Mouse (Mus musculus): Measurements from ENCODE around the gene Neu1. TPM values are rescaled to one million over a fixed set of nuclear protein-coding genes. Genes with fewer than 3 reads are reported as not detected.

Neu1 gene
- polyA plus RNA-seq, 1 experiment, result 4.1 TPM

DNA sequence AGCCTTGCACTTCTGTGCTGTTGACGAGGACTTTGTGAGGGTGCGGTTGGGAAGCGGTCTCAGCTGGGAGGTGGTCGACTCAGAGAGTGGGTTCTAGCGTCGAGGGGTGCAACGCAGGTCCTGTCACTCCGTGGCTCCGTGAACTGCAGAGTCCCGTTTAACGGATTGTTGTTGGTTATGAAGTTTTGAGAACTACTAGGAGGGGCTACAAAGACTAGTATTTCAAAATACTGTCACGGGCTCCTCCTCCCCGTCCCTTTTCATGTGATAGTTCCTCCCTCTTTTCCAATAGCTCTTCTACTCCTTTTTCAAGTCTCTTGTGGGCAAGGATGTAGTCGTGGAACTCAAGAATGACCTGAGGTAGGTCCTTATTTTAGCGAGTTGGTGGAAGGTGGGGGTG, 51.3 kb downstream of the Neu1 start:
- TF ChIP-seq CTCF (IDR thresholded peaks at IDR 0.05; ENCODE audit: control insufficient read depth, insufficient read depth, insufficient replicate concordance, low read depth, low read length) (no peak), POLR2A (IDR thresholded peaks at IDR 0.05; ENCODE audit: control insufficient read depth, low read depth, low read length) (no peak)
- H3K4me3 ChIP-seq (ENCODE audit: control insufficient read depth, low read depth, low read length), result peak overlapping the region; percentile 83
- peak overlapping the region; percentile 92 for H3K27ac ChIP-seq (ENCODE audit: control insufficient read depth, insufficient read depth, low read depth, low read length)
- H3K27me3 ChIP-seq (ENCODE audit: control insufficient read depth, insufficient read depth, low read length), result no peaks in the 10 kb centered on the region
- H3K36me3 ChIP-seq (ENCODE audit: control insufficient read depth, insufficient read depth, low read length), result no peaks in the 10 kb centered on the region
- peaks cover 12% of the 10 kb centered on the region for H3K4me1 ChIP-seq (ENCODE audit: control insufficient read depth, insufficient read depth, low read length)

DNA sequence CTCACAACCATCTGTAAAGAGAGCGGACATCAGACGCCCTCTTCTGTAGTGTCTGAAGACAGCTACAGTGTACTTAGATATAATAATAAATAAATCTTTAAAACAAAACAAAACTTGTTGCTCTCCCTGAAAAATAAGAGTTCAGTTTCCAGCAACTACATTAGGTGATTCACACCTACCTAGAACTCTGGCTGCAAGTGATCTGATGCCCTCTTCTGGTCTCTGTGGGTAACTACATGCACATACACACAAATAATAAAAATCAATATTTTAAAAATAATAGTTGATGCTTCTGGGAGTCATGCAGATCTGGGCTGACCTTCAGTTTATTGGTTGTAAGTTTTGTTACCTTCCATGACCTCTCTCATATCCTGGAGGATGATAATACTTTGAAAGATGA, 53.2 kb downstream of the Neu1 start:
- no peak for TF ChIP-seq CTCF (IDR thresholded peaks at IDR 0.05; ENCODE audit: control insufficient read depth, insufficient read depth, insufficient replicate concordance, low read depth, low read length)
- no peak for TF ChIP-seq POLR2A (IDR thresholded peaks at IDR 0.05; ENCODE audit: control insufficient read depth, low read depth, low read length)
- H3K4me3 ChIP-seq (ENCODE audit: control insufficient read depth, low read depth, low read length), result no peak overlapping the region
- no peaks in the 10 kb centered on the region for H3K36me3 ChIP-seq (ENCODE audit: control insufficient read depth, insufficient read depth, low read length)

More for the DNA sequence above, 53.2 kb downstream of the Neu1 start:
- no peak overlapping the region for H3K27ac ChIP-seq (ENCODE audit: control insufficient read depth, insufficient read depth, low read depth, low read length)
- H3K4me1 ChIP-seq (ENCODE audit: control insufficient read depth, insufficient read depth, low read length), result peaks cover 2% of the 10 kb centered on the region; the same call in 1 of the 2 replicates
- no peaks in the 10 kb centered on the region for H3K27me3 ChIP-seq (ENCODE audit: control insufficient read depth, insufficient read depth, low read length)

Other genes with a start within 250 kb of the Neu1 start
- 15.0 and 17.6 TPM in 2 replicates for gene C4b, start 187.4 kb upstream of the Neu1 start, polyA plus RNA-seq (2012; rRNA removed)
- gene Cyp21a1, start 126.7 kb upstream of the Neu1 start, polyA plus RNA-seq (2012; rRNA removed), result 1.1 and 1.4 TPM in 2 replicates
- 41.3 and 46.3 TPM in 2 replicates for gene Stk19, start 94.3 kb upstream of the Neu1 start, polyA plus RNA-seq (2012; rRNA removed)
- 51.3 and 61.0 TPM in 2 replicates for gene Dxo, start 94.2 kb upstream of the Neu1 start, polyA plus RNA-seq (2012; rRNA removed)
- 137 and 142 TPM in 2 replicates for gene Skiv2l, start 81.0 kb upstream of the Neu1 start, polyA plus RNA-seq (2012; rRNA removed)
- gene Nelfe, start 80.9 kb upstream of the Neu1 start, polyA plus RNA-seq (2012; rRNA removed), result 173 and 180 TPM in 2 replicates
- 1.1 and 1.2 TPM in 2 replicates for gene Cfb, start 68.7 kb upstream of the Neu1 start, polyA plus RNA-seq (2012; rRNA removed)
- 4.0 and 4.7 TPM in 2 replicates for gene Zbtb12, start 51.8 kb upstream of the Neu1 start, polyA plus RNA-seq (2012; rRNA removed)
- gene Gm20547, start 49.2 kb upstream of the Neu1 start, polyA plus RNA-seq (2012; rRNA removed), result not detected in 2 replicates
- gene C2, start 33.0 kb upstream of the Neu1 start, polyA plus RNA-seq (2012; rRNA removed), result 14.8 and 15.3 TPM in 2 replicates
- gene Ehmt2, start 32.8 kb upstream of the Neu1 start, polyA plus RNA-seq (2012; rRNA removed), result 344 and 384 TPM in 2 replicates
- 0.52 and 2.2 TPM in 2 replicates for gene Slc44a4, start 16.8 kb upstream of the Neu1 start, polyA plus RNA-seq (2012; rRNA removed)
- 2.6 and 5.2 TPM in 2 replicates for gene Hspa1b, start 28.0 kb downstream of the Neu1 start, polyA plus RNA-seq (2012; rRNA removed)
- not detected in 2 replicates for gene Gm20481, start 38.7 kb downstream of the Neu1 start, polyA plus RNA-seq (2012; rRNA removed)
- 4.4 and 5.5 TPM in 2 replicates for gene Hspa1a, start 40.9 kb downstream of the Neu1 start, polyA plus RNA-seq (2012; rRNA removed)
- gene Hspa1l, start 41.5 kb downstream of the Neu1 start, polyA plus RNA-seq (2012; rRNA removed), result 718 and 731 TPM in 2 replicates
- gene Lsm2, start 50.6 kb downstream of the Neu1 start, polyA plus RNA-seq (2012; rRNA removed), result 480 and 579 TPM in 2 replicates
- gene Vars, start 69.7 kb downstream of the Neu1 start, polyA plus RNA-seq (2012; rRNA removed), result 261 and 309 TPM in 2 replicates
- 0.65 and 0.84 TPM in 2 replicates for gene Vwa7, start 85.3 kb downstream of the Neu1 start, polyA plus RNA-seq (2012; rRNA removed)
- 3.5 and 3.8 TPM in 2 replicates for gene Sapcd1, start 96.8 kb downstream of the Neu1 start, polyA plus RNA-seq (2012; rRNA removed)
- gene Msh5, start 115.5 kb downstream of the Neu1 start, polyA plus RNA-seq (2012; rRNA removed), result 19.3 and 20.4 TPM in 2 replicates
- 24.1 and 24.8 TPM in 2 replicates for gene Clic1, start 118.7 kb downstream of the Neu1 start, polyA plus RNA-seq (2012; rRNA removed)
- 11.1 and 14.4 TPM in 2 replicates for gene Ddah2, start 127.8 kb downstream of the Neu1 start, polyA plus RNA-seq (2012; rRNA removed)
- gene Ly6g6c, start 134.1 kb downstream of the Neu1 start, polyA plus RNA-seq (2012; rRNA removed), result 117 and 146 TPM in 2 replicates
- gene Mpig6b, start 134.9 kb downstream of the Neu1 start, polyA plus RNA-seq (2012; rRNA removed), result 3.4 and 3.7 TPM in 2 replicates
- gene Ly6g6e, start 145.6 kb downstream of the Neu1 start, polyA plus RNA-seq (2012; rRNA removed), result 0.78 and 0.95 TPM in 2 replicates
- gene Ly6g6d, start 146.8 kb downstream of the Neu1 start, polyA plus RNA-seq (2012; rRNA removed), result 0.85 and 0.99 TPM in 2 replicates
- gene Ly6g6f, start 154.4 kb downstream of the Neu1 start, polyA plus RNA-seq (2012; rRNA removed), result 1.1 and 1.2 TPM in 2 replicates
- gene Abhd16a, start 158.0 kb downstream of the Neu1 start, polyA plus RNA-seq (2012; rRNA removed), result 121 and 141 TPM in 2 replicates
- gene Ly6g5c, start 177.0 kb downstream of the Neu1 start, polyA plus RNA-seq (2012; rRNA removed), result 0.54 TPM in 1 of 2 replicates, not detected in the other
- 2.9 and 3.1 TPM in 2 replicates for gene Ly6g5b, start 184.2 kb downstream of the Neu1 start, polyA plus RNA-seq (2012; rRNA removed)
- gene Gpank1, start 190.2 kb downstream of the Neu1 start, polyA plus RNA-seq (2012; rRNA removed), result 70.0 and 73.6 TPM in 2 replicates
- gene Csnk2b, start 190.8 kb downstream of the Neu1 start, polyA plus RNA-seq (2012; rRNA removed), result 3,095 and 3,228 TPM in 2 replicates
- 0.91 and 2.5 TPM in 2 replicates for gene D17H6S53E, start 195.1 kb downstream of the Neu1 start, polyA plus RNA-seq (2012; rRNA removed)
- 0.41 and 0.48 TPM in 2 replicates for gene Apom, start 200.8 kb downstream of the Neu1 start, polyA plus RNA-seq (2012; rRNA removed)
- gene Bag6, start 203.9 kb downstream of the Neu1 start, polyA plus RNA-seq (2012; rRNA removed), result 709 and 791 TPM in 2 replicates
- 515 and 563 TPM in 2 replicates for gene Prrc2a, start 233.6 kb downstream of the Neu1 start, polyA plus RNA-seq (2012; rRNA removed)
- gene Aif1, start 244.8 kb downstream of the Neu1 start, polyA plus RNA-seq (2012; rRNA removed), result 435 and 444 TPM in 2 replicates

All from testis, adult 2 months (tissue).